Mouse (Mus musculus) cerebellum, adult 2 months (tissue): ENCODE results near the gene Borcs5.

ENCODE experiments used
- CTCF ChIP-seq: fragments of 200-500 bp; IDR thresholded peaks from 2 replicates; pipeline ENCODE4 v1.5.1; 2011; ENCODE audit warnings: low read depth, mild to moderate bottlenecking, control low read depth, low read length, moderate library complexity, borderline replicate concordance; ENCODE audit not compliant: insufficient read depth
- POLR2A ChIP-seq: fragments of 200-500 bp; IDR thresholded peaks from 2 replicates; pipeline ENCODE4 v1.6.1; 2011; ENCODE audit warnings: low read length, control low read depth, borderline replicate concordance; ENCODE audit not compliant: insufficient read depth

DNA sequence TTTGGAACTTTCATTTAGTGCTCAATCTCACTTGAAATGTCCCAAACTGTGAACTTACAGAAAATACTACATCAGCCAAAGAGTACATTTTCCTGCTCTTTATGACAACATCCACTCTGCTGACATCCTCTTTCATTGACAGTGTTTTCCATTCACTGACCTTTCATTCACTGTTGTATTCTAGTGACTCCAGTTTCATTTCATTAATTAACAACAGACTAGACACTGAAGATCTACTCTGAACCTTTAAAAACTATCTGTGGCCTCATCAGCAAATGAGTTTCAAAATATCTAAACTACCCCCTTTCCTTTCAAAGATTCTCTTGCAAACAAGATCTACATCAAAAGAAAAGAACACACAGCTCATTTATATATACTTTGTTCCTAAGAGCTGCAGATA lies 104.3 kb downstream of the Borcs5 start:
- TF ChIP-seq CTCF (no peak), POLR2A (no peak)
